Mouse (Mus musculus) ovary, postnatal 10 days (tissue): ENCODE data around the gene Dgki.

Experiments
- DNase-seq: peaks from one replicate; pipeline ENCODE4 v3.0.0; 2022; ENCODE audit warnings: low spot score

The Dgki gene

GRCm38 (mm10) chr6:37060114-37060513 is 239.9 kb downstream of the Dgki start:
- no peak for DNase-seq

GRCm38 (mm10) chr6:37057957-37058356 is 242.0 kb downstream of the Dgki start:
- no peak for DNase-seq

GRCm38 (mm10) chr6:37057536-37057935 is 242.4 kb downstream of the Dgki start:
- no peak for DNase-seq

GRCm38 (mm10) chr6:37055634-37056033 is 244.3 kb downstream of the Dgki start:
- DNase-seq: no peak

- DNase-seq: no peak
Observed at GRCm38 (mm10) chr6:37055128-37055527, 244.9 kb downstream of the Dgki start.

- no peak for DNase-seq
Observed at GRCm38 (mm10) chr6:37054435-37055020, 245.5 kb downstream of the Dgki start.

GRCm38 (mm10) chr6:37053411-37053810 is 246.6 kb downstream of the Dgki start:
- DNase-seq: no peak

- no peak for DNase-seq
Observed at GRCm38 (mm10) chr6:37051652-37052051, 248.3 kb downstream of the Dgki start.

GRCm38 (mm10) chr6:37051150-37051549 is 248.8 kb downstream of the Dgki start:
- DNase-seq: no peak

GRCm38 (mm10) chr6:37047611-37048129 is 252.3 kb downstream of the Dgki start:
- DNase-seq: no peak

- peak; percentile 29 for DNase-seq
Observed at GRCm38 (mm10) chr6:37046152-37046788, 253.7 kb downstream of the Dgki start.

GRCm38 (mm10) chr6:37044796-37045195 is 255.2 kb downstream of the Dgki start:
- DNase-seq: no peak

- DNase-seq: no peak
Observed at GRCm38 (mm10) chr6:37038444-37038843, 261.5 kb downstream of the Dgki start.

- DNase-seq: no peak
Observed at GRCm38 (mm10) chr6:37037115-37037908, 262.7 kb downstream of the Dgki start.

- no peak for DNase-seq
Observed at GRCm38 (mm10) chr6:37035681-37036080, 264.3 kb downstream of the Dgki start.

GRCm38 (mm10) chr6:37030986-37031385 is 269.0 kb downstream of the Dgki start:
- no peak for DNase-seq

- no peak for DNase-seq
Observed at GRCm38 (mm10) chr6:37030402-37030801, 269.6 kb downstream of the Dgki start.

GRCm38 (mm10) chr6:37028841-37029240 is 271.1 kb downstream of the Dgki start:
- DNase-seq: no peak

- DNase-seq: no peak
Observed at GRCm38 (mm10) chr6:37028300-37028699, 271.7 kb downstream of the Dgki start.

- no peak for DNase-seq
Observed at GRCm38 (mm10) chr6:37026343-37027243, 273.4 kb downstream of the Dgki start.

GRCm38 (mm10) chr6:37016046-37016445 is 283.9 kb downstream of the Dgki start:
- no peak for DNase-seq

- no peak for DNase-seq
Observed at GRCm38 (mm10) chr6:37011597-37011996, 288.4 kb downstream of the Dgki start.
